Mouse (Mus musculus) spleen, postnatal 4 days (tissue): Measurements from ENCODE around the gene Nop58.
"Not testable (repeated sequence)": the region's sequence is repeated elsewhere in the genome, so short reads cannot be mapped to it uniquely, and the experiment has no call there.

Experiments used
- DNase-seq, 2 experiments: peaks; one replicate each; pipeline ENCODE4 v3.0.0; 2022; ENCODE audit warnings: low spot score in 2 of 2

The Nop58 gene

GRCm38 (mm10) chr1:59684819-59685755, at the start of gene Nop58:
Nop58 (plus strand) TSS chr1:59684971.
- DNase-seq, result peak; percentile 84 to 86

GRCm38 (mm10) chr1:59636349-59636748, 48.4 kb upstream of the Nop58 start:
- DNase-seq, result no peak

- no peak for DNase-seq
Observed at GRCm38 (mm10) chr1:59638371-59638770, 46.4 kb upstream of the Nop58 start.

GRCm38 (mm10) chr1:59642488-59642887, 42.3 kb upstream of the Nop58 start:
- no peak for DNase-seq

- DNase-seq, result not testable (repeated sequence)
Observed at GRCm38 (mm10) chr1:59646502-59646901, 38.3 kb upstream of the Nop58 start.

- no peak for DNase-seq
Observed at GRCm38 (mm10) chr1:59651201-59651819, 33.5 kb upstream of the Nop58 start.

- DNase-seq, result no peak
Observed at GRCm38 (mm10) chr1:59653243-59653911, 31.4 kb upstream of the Nop58 start.

- no peak for DNase-seq
Observed at GRCm38 (mm10) chr1:59656244-59657171, 28.3 kb upstream of the Nop58 start.

- no peak for DNase-seq
Observed at GRCm38 (mm10) chr1:59663456-59664135, 21.2 kb upstream of the Nop58 start.

- DNase-seq, result no peak
Observed at GRCm38 (mm10) chr1:59668871-59669270, 15.9 kb upstream of the Nop58 start.

- DNase-seq, result peak; percentile 28 to 71
Observed at GRCm38 (mm10) chr1:59669962-59670630, 14.7 kb upstream of the Nop58 start.

GRCm38 (mm10) chr1:59670641-59671168, 14.1 kb upstream of the Nop58 start, which contains the start of gene Sumo1:
Sumo1 (minus strand) TSS chr1:59670834.
- peak; percentile 82 to 92 for DNase-seq

- DNase-seq, result no peak
Observed at GRCm38 (mm10) chr1:59673661-59674060, 11.1 kb upstream of the Nop58 start.

GRCm38 (mm10) chr1:59683926-59684818, 599 bp upstream of the Nop58 start:
- peak; percentile 22 to 69 for DNase-seq

GRCm38 (mm10) chr1:59687493-59687892, 2.7 kb downstream of the Nop58 start:
- DNase-seq, result no peak

- DNase-seq, result no peak
Observed at GRCm38 (mm10) chr1:59690467-59690866, 5.7 kb downstream of the Nop58 start.

GRCm38 (mm10) chr1:59697751-59698150, 13.0 kb downstream of the Nop58 start:
- DNase-seq, result no peak

GRCm38 (mm10) chr1:59698207-59698606, 13.4 kb downstream of the Nop58 start:
- DNase-seq, result no peak

- no peak for DNase-seq
Observed at GRCm38 (mm10) chr1:59701766-59702165, 17.0 kb downstream of the Nop58 start.
